Mouse (Mus musculus) spleen, adult 12 weeks (tissue): Measurements from ENCODE around the gene Astn1.

Experiments
- DNase-seq: peaks from one replicate; pipeline ENCODE4 v3.0.0; 2022; ENCODE audit warnings: low spot score

Gene Astn1

DNA sequence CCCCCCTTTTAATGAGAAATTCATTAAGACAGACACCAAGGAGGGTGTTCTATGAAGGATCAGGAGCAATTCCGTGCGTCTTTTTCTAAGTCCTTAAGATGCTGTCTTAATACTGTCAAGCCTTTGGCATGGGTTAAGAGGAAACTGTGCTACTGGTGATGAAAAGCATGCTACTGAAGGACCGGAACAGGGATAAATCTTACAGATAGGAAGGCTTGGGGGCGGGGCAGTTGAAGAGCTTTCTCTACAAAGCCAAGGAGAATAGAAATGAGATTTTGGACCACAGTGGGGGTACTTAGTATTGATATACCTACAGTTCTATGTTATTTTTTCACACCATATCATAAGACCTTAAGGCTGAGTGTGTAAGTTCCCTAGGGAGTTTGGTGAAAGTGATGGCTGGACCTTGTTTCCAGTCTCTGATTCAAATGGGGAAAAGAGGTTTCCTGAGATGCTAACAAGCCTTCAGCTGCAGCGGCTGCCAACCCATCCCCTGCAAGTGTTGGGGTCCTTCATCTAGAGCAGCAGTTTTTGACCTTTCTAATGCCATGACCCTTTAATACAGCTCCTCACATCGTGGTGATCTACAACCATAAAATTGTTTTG lies 378.2 kb downstream of the Astn1 start:
- DNase-seq = no peak

DNA sequence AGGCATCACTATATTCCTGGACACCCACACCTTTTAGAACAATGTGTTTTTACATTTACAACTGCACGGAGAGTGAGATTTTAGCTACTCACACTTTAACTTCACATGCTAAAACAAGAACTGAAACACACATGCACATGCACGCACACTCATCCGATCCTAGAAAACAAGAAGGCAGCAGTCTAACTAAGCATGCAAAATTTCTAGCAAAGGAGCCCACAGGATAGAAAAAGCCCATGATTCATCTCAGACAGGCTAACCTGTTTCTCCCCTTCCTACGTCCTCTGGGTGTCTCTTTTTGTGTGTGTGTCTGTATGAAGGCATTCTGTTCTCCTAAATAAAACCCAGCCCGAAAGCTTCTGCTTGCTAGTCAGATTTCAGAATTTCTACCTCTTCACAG lies 378.9 kb downstream of the Astn1 start:
- DNase-seq = no peak
